Mouse (Mus musculus): Measurements from ENCODE around the gene Anapc2.

Anapc2 gene

DNA sequence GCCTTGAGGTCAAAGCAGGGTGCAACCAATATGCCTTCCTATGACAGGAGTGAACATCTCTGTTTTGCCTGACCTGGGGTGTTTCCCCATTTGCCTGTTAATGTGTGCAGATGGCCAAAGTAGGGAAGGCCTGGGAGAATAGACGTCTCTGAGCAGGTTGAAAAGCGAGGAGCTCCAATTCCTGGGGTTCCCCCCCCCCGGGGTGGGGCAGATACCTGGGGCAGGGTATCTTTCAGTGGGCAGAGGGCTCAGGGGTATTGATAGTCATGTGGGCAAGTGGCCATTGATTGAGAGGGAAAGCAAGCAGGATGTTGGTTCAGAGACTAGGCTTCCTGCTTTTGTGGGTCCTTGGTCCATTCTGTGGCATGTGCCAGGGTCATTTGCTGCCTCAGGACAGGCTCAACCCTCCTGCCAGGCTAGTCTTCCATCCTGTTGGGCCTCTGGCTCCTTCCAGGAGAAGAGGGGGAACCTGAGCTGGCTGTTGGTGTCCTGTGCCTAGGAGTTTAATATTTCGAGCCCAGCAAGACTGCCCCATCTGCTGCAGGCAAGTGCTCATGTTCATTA is 4.5 kb upstream of the Anapc2 start:
- no peak for DNase-seq (ENCODE audit: low spot score in 2 of 2)

DNA sequence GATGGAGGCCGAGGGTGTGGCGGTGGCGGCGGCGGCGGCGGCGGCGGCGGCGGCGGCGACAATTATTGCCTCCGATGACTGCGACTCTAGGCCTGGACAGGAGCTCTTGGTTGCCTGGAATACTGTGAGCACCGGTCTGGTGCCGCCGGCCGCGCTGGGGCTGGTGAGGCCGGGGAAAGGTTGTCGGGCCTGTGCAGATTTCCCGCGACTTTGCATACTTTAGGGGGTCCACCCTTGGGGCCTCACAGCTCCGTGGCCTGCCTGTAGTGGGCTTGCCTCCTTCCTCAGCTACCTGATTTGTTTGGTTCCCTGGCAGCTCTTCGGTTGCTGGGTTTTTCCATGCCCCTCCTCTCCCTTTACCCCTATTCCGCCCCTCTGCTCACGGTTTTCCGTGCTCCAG is 237 bp downstream of the Anapc2 start:
- DNase-seq (ENCODE audit: low spot score in 2 of 2), result no peak

DNA sequence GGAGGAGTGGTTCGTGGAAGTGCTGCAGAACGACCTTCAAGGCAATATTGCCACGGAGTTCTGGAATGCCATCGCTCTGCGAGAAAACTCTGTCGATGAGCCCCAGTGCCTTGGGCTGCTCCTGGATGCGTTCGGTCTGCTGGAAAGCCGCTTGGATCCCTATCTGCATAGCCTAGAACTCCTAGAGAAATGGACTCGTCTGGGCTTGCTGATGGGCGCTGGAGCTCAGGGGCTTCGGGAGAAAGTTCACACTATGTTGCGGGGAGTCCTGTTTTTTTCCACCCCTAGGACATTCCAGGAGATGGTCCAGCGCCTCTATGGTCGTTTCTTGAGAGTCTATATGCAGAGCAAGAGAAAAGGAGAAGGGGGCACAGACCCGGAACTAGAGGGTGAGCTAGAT is 732 bp downstream of the Anapc2 start:
- no peak for DNase-seq (ENCODE audit: low spot score in 2 of 2)

DNA sequence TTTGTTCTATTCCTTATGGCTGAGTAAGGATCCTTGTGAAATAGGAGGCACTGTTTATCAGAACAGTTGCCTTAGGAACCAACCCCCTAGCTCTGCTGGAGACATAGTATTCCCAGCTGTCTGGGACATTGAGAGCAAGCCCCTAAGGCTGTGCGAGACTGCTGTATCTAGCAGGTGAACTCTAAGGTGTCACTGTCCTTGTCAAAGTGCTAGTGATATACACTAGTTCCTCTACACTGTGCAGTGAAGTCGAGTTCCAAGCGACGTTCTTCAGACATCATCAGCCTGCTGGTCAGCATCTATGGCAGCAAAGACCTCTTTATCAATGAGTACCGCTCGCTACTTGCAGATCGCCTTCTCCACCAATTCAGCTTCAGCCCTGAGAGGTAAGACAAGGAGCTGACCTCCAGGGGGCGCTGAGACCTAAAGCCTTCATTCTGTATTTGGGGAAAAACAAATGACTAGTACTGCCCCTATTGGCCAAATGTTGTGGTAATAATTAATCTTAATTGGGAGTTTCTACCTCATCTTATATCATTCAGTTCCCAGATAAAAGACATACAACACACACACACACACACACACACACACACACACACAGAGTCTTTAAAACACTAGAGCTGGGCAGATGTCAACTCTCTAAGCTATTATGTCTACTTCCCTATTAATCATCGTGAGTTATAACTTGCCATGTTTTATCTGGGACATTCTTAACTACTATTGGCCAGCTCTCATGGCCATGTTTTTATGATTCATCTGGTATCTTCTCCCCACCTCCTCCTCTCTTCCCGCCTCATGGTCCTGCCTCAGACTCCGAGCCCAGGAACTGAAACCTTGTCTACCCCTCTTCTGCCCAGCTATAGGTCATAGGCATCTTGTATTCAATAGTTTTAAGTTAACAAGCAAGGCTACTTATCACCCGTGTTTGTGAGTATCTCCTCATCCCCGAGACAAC is 6.9 kb downstream of the Anapc2 start:
- DNase-seq (ENCODE audit: low spot score in 2 of 2), result peak; percentile 70 to 79

DNA sequence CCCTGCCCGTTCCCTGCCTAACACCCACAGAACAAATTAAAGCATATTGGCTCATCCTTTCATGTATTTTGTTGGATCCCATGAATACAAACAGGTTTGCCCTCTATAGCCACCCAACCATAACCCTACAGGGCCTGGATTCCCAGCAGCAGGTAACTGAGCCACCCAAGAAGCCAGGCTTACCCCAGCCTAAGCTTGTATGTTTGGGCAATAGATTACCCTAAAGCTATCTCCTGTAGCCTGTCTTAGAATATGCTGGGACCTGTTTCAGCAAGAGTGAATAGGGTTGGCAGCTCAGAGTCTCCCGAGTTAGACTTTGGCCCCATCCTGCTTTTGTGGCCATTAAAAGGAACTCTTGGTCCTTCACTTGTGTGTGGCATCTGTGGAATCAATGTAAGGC is 13.3 kb downstream of the Anapc2 start:
- DNase-seq (ENCODE audit: low spot score in 2 of 2), result no peak

DNA sequence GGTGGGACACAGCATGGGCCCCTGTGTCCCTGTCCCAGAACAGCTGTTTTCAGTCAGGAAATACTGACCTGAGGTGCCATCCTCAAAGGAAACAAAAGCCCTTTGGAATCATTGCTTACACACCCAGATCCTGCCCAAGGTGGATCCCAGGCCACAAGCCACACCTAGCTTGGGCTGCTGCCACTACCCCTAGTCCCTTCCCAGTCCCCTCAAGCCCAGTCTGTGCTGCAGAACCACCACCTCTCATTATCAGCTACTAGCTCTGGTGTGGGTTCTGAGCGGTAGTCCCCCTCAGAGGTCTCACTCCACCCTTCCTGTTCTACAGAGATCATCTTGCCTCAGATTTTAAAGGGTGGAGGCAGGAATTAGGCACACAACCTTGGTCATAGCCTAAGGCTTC is 14.0 kb downstream of the Anapc2 start:
- no peak for DNase-seq (ENCODE audit: low spot score in 2 of 2)

DNA sequence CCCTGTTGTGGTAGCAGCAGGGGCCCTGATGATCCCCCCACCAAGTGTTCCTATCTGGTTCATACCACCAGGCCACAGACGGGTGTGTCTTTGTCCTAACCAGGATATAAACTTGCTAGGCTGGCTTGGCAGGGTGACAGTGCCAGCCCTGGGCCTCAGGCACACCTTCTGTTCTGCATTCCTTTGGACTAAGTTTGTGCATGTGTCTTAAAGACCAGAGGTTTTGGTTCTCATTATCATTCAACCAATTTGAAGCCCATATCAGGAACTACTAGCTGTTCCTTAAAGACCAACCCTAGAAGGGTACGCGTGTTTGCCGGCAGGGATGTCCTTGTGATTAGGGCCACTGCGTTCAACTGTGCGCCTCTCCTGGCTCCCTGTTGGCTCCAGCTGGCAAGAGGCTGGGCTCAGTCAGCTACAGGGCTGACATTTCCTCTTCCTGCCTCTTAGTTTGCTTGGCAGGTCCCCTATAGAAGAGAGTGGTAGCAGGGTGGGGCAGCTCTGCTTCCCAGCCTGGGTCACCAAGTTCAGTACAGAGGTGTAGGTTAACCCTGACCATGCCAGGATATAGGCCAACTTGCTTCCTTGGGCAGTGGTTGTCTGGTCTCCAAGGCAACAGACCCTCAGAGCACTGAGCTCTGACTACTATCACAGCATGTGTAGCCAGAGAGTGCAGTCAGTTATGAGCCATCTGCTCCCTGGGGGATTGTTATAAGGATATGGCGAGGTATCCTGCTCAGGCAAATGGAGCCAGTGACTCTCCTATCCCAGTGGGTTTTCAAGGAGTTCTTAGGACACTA is 14.8 kb downstream of the Anapc2 start:
- no peak for DNase-seq (ENCODE audit: low spot score in 2 of 2)

DNA sequence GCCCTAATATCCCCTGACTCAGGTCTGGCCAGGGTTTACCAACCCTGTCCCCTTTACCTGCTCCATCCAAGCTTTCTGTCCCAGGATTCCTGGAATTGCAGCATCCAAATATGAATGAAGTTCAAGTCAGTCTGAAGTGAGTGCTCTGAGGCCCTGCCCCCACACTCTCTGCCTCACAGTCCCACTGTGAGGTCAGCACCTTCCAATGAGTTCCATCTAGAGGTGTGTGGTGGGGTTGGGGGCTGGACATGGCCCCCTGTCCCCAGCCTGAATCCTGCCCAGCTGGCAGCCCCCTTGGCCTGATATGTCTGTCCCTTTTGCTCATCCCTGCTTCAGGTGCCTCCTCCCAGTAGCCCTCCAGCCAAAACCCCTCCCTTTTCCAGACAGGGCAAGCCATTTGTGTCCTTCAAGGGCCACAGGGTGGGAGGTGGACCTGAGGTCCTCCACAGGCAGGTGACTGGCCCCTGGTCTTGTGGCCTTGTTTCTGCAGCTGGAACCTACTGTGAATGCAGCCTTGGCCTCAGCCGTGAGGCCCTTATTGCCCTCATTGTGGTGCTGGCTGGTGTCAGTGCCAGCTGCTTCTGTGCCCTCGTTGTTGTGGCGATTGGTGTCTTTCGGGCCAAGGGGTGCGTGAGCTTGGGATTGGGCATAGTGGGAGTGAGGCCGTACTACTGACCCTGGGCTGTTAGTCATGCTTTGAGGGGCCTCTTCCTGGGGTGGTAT is 15.8 kb downstream of the Anapc2 start, which contains the start of gene Tmem210:
Gene Tmem210 (plus strand): TSS at position 219 of the 723 bp plus-strand sequence.
- no peak for DNase-seq (ENCODE audit: low spot score in 2 of 2)

DNA sequence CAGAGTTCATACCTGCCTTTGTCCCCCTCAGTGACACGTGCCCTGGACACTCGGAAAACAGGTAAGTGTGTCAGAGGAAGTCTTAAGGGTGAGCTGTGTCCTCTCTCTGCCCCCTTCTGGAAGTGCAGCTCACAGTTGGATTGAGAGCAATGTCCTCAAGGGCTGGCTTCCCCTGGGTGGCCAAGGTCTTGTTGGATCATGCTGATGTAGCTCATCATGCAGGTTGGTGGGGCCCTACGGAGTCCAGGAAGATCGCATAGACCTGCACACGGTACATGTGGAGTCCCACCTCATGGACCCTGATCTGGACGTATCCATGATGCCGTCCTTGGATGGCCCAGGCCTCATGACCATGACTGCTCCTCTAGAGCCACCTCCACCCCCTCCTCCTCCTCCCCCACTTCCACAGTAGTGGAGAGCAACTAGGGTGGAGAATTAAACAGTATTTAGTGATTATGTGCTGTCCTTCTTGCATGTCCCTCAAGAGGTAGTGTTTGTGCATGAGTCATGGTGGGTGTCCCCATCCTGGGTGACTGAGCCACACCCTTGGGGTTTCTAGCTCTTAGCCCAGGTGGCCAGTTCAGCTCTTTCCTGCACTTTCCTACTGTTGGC is 16.6 kb downstream of the Anapc2 start:
- DNase-seq (ENCODE audit: low spot score in 2 of 2), result no peak

DNA sequence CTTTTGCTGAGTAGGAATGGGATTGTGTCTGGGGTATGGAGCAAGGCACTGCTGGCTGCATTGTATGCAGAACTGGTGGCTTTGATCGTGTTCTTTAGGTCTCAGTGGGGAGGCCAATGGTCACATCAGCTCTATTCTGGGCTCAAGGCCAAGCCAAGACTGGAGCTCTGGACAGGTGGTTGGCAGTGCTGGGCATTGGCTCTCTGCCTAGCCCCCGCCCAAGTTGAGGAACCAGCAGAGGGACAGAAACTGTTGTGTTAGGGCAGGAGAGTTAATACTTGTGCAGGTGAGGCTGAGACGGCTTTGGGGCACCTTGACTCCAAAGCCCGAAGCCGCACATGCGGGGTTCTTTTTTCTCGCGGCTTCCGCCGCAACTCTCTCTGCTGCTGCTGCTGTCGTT is 17.4 kb downstream of the Anapc2 start, which contains the start of gene Lrrc26:
Gene Lrrc26 (plus strand): TSS at position 265 of the 400 bp plus-strand sequence.
- DNase-seq (ENCODE audit: low spot score in 2 of 2), result no peak

DNA sequence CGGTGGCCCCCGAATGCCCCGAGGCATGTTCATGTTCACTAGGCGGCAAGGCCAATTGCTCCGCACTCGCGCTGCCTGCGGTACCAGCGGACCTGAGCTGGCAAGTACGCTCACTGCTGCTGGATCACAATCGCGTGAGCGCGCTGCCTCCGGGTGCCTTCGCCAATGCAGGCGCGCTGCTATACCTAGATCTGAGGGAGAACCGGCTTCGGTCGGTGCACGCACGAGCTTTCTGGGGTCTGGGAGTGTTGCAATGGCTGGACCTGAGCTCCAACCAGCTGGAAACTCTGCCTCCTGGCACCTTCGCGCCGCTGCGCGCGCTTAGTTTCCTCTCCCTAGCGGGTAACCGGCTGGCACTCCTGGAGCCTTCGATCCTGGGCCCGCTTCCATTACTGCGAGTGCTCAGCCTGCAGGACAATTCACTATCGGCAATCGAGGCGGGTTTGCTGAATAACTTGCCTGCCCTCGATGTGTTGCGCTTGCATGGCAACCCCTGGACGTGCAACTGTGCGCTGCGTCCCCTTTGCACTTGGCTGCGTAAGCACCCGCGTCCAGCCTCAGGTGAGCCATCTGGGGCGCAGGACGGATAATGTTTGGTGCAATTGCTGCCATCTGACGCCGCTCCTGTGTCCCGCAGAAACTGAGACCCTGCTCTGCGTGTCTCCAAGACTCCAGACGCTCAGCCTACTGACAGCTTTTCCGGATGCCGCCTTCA is 18.0 kb downstream of the Anapc2 start:
- peak; percentile 75 to 80 for DNase-seq (ENCODE audit: low spot score in 2 of 2)

DNA sequence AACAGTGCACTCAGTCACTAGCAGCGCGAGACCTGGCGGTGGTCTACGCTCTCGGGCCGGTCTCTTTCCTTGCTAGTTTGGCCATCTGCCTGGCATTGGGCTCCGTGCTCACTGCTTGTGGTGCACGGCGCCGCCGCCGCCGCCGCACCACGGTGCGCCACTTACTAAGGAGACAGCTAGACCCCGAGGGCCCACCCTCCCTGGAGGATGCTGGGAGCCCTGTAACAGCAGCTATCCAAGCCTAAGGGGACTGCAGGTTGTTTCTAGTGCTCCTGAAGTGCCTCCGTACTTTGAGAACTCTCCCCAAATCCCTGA is 18.5 kb downstream of the Anapc2 start:
- peak in 1 of 2 experiments; percentile 36 for DNase-seq (ENCODE audit: low spot score in 2 of 2)

DNA sequence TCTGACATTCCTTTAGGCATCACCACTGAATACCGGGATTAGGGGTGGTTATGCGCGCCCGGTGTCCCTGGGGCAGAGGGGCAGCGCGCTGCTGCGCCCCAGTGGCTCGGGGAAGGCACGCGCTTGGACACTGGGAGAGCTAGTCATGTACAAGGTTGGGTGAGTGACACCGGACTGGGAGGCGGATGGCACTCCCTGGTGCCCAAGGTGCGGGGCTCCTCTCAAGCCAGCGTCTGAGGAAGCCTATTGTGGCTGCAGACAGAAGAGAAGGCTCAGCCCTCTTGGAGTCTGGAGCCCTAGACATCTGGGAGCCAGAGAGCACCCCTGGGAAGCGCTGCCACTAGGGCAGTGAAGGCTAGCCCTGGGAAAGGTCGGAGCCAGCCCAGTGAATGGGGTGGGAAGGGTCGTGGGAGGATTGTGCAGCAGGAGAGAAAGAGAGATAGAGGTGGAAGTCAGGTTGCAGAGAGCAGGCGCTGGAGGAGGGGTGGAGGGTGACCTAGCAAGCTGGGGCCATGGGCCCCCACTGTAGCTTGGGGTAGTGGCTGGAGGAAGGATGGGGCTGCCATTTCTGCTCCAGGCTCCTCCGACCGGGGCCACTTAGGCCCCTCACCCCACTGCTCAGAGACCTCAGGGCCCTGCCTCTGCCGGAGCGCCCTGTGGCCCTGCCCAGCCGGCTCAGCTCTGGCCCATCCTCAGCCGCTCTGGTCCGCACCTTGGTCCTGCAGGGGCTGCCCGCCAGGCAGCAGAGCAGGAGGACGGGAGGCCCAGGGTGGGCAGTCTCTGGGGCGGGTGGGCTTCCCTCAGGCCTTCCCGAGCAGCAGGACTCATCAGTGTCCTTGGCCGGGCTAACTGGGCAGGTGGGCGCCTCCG is 19.1 kb downstream of the Anapc2 start:
- no peak for DNase-seq (ENCODE audit: low spot score in 2 of 2)

DNA sequence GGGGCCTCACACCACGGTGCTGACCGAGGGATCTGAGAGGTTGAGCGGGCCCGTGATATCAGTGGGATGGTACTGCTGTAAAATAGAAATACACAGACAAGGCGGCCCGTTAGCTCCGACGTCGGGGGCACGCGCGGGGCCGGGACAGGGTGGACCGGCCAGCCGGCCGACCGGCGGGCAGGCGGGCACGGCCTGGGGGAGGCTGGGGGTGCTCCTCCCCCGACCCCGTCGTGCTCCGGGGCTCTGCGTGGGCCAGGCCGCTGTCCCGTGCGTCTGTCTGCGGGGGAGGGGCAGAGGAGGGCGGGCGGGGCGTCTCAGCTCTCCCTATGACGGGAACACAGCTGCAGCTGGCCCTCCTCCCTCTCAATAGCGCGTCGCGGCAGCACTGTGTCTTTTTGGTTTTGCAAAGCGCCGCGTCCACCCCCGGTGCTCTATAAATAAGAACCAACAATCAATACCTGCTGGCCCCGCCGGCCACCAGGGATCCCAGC is 19.8 kb downstream of the Anapc2 start:
- DNase-seq (ENCODE audit: low spot score in 2 of 2), result peak in 1 of 2 experiments; percentile 57

DNA sequence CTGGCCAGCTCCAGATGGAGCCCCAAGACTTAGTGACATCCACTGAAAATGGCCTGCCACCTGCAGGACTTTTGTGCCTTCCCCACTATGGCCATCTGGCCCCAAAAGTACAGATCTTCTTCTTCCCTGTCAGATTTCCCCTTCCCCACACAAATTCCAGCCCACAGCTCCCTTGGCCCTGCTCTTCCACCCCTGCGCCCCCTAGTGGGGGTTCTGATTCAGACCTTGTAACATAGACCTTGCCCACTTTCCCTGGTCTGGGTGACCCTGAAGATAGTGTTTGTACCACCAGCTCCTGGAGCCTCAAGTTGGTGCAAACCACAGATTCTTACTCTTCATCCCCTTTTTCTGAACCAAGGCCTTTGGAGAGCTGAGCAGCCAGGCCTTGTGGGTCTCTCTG is 20.6 kb downstream of the Anapc2 start:
- DNase-seq (ENCODE audit: low spot score in 2 of 2), result peak in 1 of 2 experiments; percentile 71

DNA sequence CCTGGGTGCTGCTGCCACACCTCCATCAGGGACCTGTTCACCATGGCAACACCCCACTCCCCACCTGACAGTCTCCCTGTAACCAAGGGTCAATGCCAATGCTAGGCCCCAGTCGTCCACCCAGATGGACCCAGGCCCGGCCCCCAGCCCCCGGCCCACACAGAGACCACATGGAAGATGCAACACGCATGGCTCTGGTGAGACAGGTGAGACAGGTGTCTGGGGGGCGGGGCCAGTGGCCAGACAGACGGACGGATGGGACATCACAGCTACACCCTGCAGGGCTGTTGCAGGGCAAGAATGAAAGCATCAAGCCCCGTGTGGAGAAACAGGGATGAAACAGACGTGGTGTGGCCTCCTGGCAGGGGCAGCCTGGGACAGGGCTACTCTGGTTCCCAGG is 21.4 kb downstream of the Anapc2 start:
- DNase-seq (ENCODE audit: low spot score in 2 of 2), result no peak

DNA sequence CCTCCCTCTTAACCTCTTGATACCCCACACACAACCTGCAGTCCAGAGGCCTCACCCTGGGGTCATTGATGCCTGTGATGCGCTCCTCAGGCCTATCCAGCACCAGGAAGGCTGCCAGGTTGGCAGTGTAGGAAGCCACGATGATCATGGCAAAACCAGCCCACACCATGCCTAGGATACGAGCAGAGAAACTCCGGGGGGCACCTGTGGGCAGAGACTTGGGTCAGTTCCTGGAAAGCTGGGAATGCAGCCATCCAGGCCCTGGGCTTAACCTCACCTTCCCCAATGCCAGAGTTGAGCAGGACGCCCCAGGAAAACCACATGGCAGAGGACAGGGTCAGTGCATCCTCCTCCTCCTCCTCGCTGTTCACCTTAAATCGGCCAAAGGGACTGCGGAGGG is 24.8 kb downstream of the Anapc2 start:
- DNase-seq (ENCODE audit: low spot score in 2 of 2), result no peak

DNA sequence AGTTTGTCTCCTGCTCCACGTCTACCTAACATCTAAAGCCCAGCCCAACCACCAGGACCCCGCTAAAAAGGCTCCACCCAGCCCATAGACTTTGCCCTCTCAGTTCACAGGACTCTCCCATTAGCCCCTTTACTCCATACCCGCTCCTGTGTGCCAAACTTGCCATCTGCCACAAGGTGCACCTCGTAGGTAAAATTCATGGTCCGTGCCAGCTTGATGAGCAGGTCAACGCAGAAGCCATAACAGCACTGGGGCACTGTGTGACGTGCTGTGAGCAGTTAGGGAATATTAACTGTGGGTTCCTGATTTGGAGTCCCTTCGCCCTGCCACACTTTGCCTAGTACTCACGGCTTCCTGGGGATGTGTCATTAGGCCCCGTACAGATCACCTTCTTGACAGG is 25.8 kb downstream of the Anapc2 start:
- DNase-seq (ENCODE audit: low spot score in 2 of 2), result no peak

DNA sequence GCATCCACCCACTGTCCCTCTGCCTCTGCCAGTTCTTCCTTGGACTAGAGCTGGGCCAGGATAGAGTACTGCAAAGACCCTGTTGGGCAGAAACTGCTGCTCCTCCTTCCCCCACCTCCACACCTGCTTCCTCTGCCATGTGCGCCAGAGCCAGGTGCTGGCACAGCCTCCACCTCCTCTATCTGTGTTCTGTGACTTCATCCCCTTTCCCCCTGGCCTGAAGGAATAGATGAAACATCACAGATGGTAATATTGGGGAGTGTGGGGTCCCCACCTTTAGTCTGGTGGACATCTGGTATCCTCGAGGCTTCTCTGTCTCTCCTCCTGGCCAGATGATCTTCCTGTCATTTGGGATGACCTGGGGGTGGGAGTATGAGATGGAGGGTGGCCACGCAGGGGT is 31.2 kb downstream of the Anapc2 start:
- DNase-seq (ENCODE audit: low spot score in 2 of 2), result no peak

All from frontal cortex, postnatal 36 days (tissue).